Mouse (Mus musculus): ENCODE results near the gene Col4a3.

GRCm38 (mm10) chr1:82577339-82577738 lies 9.4 kb upstream of the Col4a3 start:
- TF ChIP-seq MAX (IDR thresholded peaks at IDR 0.05; ENCODE audit: low read depth) (no peak), CEBPB (IDR thresholded peaks at IDR 0.05; ENCODE audit: insufficient read depth, poor library complexity, severe bottlenecking) (no peak), POLR2A (IDR thresholded peaks at IDR 0.05; ENCODE audit: insufficient read length, low read depth) (no peak)

Data from myocyte (in vitro differentiated cells).